Mouse (Mus musculus) testis, adult 2 months (tissue): Measurements from ENCODE around the gene Zfp467.

Experiments
- CTCF ChIP-seq: fragments of 200-500 bp; IDR thresholded peaks from 2 replicates; pipeline ENCODE4 v1.5.1; 2012; ENCODE audit warnings: low read depth, mild to moderate bottlenecking, inconsistent platforms, low read length, moderate library complexity; ENCODE audit not compliant: control insufficient read depth, insufficient read depth, insufficient replicate concordance
- POLR2A ChIP-seq: fragments of 200-500 bp; IDR thresholded peaks from 2 replicates; pipeline ENCODE4 v1.6.1; 2012; ENCODE audit warnings: low read depth, mild to moderate bottlenecking, inconsistent platforms, low read length, moderate library complexity; ENCODE audit not compliant: control insufficient read depth

DNA sequence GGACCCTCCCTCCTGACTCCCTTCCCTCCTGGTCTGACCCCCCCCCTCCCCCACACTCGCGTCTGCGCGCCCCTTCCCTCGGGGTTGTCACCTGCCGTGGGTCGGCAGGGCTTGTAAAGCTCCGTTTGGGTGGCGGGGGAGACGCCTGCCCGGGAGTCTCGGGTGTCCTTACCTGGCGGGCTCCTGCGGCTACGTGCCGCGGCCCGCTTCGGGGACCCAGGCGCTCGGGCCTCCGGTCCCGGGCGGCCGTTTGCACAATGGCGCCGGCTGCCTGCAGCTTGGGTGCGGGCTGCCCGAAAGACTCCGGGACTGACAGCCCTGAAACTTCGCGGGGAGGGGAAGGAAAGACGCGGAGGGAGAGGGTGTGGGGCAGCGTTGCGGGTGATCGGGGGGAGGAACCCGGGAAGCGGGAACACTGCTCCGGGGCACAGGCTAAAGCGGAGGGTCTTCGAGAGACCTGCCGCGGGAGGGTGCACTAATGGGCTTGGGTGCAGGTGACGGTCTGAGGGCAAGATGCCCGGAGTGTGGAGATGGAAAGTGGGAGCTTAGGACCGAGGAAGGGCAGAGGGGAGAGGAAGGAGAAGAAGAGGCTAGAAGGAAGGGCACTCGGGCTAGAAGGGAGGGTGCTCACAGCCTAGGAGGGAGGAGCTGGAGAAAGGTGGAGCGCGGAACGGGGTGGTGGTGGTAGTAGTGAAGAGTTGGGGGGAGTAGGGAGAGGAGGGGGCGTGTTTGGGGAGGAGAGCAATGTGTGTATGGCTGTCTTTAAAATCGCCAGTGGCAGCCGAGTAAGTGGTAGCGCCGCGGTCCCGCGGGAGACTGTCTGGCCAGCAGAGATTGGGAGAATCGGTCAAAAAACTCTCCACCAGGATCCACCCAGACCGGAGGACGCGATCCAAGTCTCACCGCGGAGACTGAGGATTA lies at the start of gene Zfp467:
- TF ChIP-seq CTCF (no peak), POLR2A (no peak)
